Mouse (Mus musculus) kidney, postnatal 10 days (tissue): ENCODE results near the gene Plxnb2.
A peak's percentile ranks its signal among the peaks of the same experiment; 100 is the strongest.

Experiments
- DNase-seq: peaks from one replicate; pipeline ENCODE4 v3.0.0; 2021; ENCODE audit warnings: mixed read lengths

Gene Plxnb2

GRCm38 (mm10) chr15:89125351-89125750 is 55.2 kb downstream of the Plxnb2 start:
- DNase-seq: no peak

DNA sequence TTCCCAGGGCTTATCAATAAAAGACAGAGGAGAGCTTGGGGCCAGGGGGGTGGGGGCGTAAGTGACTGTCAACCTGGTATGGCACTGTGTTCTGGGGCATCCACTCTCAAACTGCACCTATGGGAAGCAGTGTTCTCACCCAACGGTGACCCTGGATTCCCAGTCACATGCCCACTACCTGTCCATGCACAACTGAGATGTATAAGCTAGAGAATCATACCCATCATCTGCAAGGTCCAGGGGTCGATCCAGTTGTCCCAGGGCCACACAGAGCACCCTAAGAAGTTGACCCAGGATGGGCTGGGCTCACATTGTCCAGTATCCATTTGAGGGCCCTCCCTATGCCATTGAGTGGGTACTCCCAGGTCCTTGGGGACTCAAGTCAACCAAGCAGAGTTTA is 56.3 kb downstream of the Plxnb2 start:
- no peak for DNase-seq

DNA sequence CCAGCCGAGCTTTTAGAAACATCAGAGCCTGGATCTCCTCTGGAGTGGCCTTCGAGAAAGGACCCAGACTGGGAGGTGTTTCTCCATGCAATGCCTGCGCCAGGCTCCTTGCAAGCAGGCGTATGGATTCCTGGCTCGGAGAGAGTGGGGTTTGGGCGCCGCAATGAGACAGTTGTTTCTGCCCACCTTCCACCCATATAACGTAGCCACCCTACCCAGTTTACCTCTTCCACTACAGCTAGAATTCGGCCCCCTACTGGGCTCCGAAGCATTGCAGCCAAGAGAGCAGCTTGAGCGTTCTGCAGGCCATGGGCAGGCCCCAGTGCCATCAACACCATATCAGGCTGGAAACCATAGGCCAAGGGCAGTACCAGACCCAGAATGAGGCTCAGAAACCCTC is 57.0 kb downstream of the Plxnb2 start:
- DNase-seq: peak; percentile 66

DNA sequence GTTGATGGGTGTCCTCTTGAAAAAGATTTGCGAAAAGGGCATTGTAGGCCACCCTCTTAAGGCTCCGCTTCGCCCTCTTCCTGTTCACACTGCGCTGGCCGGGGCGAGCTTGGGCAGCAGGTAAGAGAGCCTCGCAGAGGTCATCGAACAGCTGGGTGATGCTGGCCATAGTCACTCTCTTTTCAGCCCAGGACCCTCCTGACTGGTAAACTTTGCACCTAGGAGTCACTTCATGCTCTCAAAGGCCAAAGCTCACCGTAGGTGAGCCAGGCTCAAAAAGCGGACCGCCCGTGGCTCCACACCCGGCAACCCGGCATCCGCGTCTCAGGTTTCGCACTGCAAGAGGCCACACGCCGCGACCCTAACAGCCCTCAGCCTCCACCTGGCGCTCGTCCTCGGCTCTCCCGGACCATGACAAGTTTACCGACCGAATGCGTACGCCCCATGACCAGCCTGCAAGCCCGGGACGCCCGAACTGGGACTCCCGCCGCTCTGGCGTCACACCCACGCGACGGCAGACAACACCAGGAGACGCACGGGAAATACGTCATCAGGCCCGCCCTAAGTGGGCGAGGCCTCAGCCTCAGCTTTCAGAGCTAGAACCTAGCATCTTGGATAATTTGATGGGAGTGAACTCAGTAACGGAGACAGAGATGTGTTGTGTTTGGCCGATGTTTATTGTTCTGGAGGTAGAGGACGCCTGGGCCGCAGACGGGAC is 57.8 kb downstream of the Plxnb2 start, which contains the start of gene Tubgcp6:
Gene Tubgcp6 (minus strand): TSS at position 464 of the 718 bp plus-strand sequence.
- DNase-seq: peak; percentile 97

DNA sequence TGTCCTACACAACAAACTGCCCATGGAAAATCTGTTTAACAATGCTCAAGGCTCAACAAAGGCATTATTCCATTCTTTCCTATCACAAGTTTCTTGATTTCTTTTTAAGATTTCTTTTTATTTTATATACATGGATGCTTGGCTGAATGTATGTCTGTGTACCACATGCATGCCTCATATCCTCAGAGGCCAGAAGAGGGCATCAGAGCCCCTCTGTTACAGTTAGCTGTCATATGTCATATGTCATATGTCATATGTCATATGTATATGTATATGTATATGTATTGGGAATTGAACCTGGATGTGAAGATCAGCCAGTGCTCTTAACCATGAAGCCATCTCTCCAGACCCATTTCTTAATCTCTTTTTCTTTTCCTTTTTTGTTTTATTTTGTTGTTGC is 62.6 kb downstream of the Plxnb2 start:
- no peak for DNase-seq

- no peak for DNase-seq
Measured at GRCm38 (mm10) chr15:89110147-89110546, 70.4 kb downstream of the Plxnb2 start.

- no peak for DNase-seq
Measured at GRCm38 (mm10) chr15:89106976-89107375, 73.6 kb downstream of the Plxnb2 start.

- DNase-seq: no peak
Measured at GRCm38 (mm10) chr15:89106073-89106472, 74.5 kb downstream of the Plxnb2 start.
